Mouse (Mus musculus): ENCODE results near the gene Tmem52.

Gene Tmem52

GRCm38 (mm10) chr4:155508614-155509013 is 39.7 kb downstream of the Tmem52 start:
- CTCF ChIA-PET: no interaction called here

GRCm38 (mm10) chr4:155510981-155511380 is 42.1 kb downstream of the Tmem52 start:
- CTCF ChIA-PET: interaction anchor here (0.6 kb wide), 1 partner anchor 26 kb away, joined by 3 read pairs; no protein-coding TSS in a partner anchor

DNA sequence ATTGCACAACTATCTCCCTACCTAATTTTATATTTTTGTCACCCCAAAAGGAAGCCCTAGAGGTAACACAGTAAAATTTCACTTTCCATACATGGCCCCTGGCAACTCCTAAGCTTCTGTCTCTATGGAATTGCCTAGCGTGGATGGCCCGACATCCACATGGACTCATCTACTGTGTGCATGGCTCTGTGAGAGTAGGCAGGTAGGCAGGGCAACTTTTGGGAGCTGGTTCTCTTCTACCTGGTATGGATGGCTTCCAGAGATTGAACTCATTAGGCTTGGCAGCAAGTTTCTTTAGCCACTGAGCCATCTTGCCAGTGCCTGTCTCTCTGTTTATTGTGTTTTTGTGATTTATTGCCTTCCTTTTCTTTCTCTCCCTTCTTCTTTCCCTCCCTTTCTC is 45.9 kb downstream of the Tmem52 start:
- CTCF ChIA-PET: interaction anchor here (0.5 kb wide), 1 partner anchor 246 kb away, joined by 4 read pairs; the partner anchor contains the start of gene Atad3a

DNA sequence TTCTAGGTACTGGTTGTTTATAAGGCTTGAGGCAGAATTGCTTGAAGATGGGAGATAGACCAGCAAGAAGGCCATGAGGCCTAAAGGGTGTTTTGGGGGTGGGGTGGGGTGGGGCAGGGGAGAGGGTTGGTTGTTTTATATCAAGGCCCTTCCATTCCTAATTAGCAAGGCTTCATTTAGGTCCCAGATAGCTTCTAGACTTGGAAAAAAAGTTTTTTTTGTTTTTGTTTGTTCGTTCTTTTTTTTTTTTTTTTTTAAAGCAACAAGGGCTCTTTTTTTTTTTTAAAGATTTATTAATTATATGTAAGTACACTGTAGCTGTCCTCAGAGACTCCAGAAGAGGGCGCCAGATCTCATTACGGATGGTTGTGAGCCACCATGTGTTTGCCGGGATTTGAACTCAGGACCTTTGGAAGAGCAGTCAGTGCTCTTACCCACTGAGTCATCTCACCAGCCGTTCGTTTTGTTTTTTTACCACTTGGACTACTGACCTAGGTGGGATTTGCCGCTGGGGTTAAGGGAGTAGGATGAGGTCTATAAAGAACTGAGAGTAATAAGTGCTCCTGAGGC is 49.1 kb downstream of the Tmem52 start:
- CTCF ChIA-PET: interaction anchor here (0.6 kb wide), 2 partner anchors 178 to 266 kb away, joined by 9 to 12 read pairs; no protein-coding TSS in a partner anchor

Data from spleen, embryonic (tissue).